Mouse (Mus musculus) limb, embryonic 14.5 days (tissue): ENCODE measurements at regions not wholly inside any gene's neighbourhood (a gene's known extent, or its start where the extent isn't known, plus 50 kb on each side); places are given as distances from the start of the nearest gene placed in this dataset.

ENCODE experiments used
- ATAC-seq: fragments of 200-750 bp; cut with Nextera tagmentation; 2 replicates; pipeline ENCODE4 v1.8.0; 2017; ENCODE audit warnings: low read depth, moderate number of reproducible peaks, moderate TSS enrichment; ENCODE audit not compliant: low FRiP score
- DNase-seq: peaks from one replicate; pipeline ENCODE4 v3.0.0-alpha.2; 2015; ENCODE audit warnings: low spot score
- H3K27ac ChIP-seq: fragments of 300-500 bp; sonication (generic); replicated peaks from 2 replicates; pipeline ENCODE4 v1.5.1; 2014; ENCODE audit warnings: low read depth, mild to moderate bottlenecking, low read length, moderate library complexity, mixed read lengths
- H3K27me3 ChIP-seq: fragments of 300-500 bp; sonication (generic); 2 replicates; pipeline ENCODE4 v1.6.1; 2014; ENCODE audit warnings: low read length, mixed read lengths; ENCODE audit not compliant: control insufficient read depth, insufficient read depth
- H3K36me3 ChIP-seq: fragments of 300-500 bp; sonication (generic); 2 replicates; pipeline ENCODE4 v1.6.1; 2014; ENCODE audit warnings: mild to moderate bottlenecking, low read length, moderate library complexity, mixed read lengths; ENCODE audit not compliant: control insufficient read depth, insufficient read depth
- H3K4me1 ChIP-seq: fragments of 300-500 bp; sonication (generic); 2 replicates; pipeline ENCODE4 v1.6.1; 2014; ENCODE audit warnings: antibody characterized with exemption, low read length, mixed read lengths; ENCODE audit not compliant: control insufficient read depth, insufficient read depth
- H3K4me2 ChIP-seq: fragments of 300-500 bp; sonication (generic); replicated peaks from 2 replicates; pipeline ENCODE4 v1.6.1; 2014; ENCODE audit warnings: low read depth, mild to moderate bottlenecking, low read length, moderate library complexity; ENCODE audit not compliant: severe bottlenecking
- H3K4me3 ChIP-seq: fragments of 300-500 bp; sonication (generic); replicated peaks from 2 replicates; pipeline ENCODE4 v1.5.1; 2014; ENCODE audit warnings: low read length
- H3K9ac ChIP-seq: fragments of 300-500 bp; sonication (generic); 2 replicates; pipeline ENCODE4 v1.6.1; 2014; ENCODE audit warnings: mild to moderate bottlenecking, low read depth, low read length, moderate library complexity; ENCODE audit not compliant: severe bottlenecking
- H3K9me3 ChIP-seq: fragments of 300-500 bp; sonication (generic); 2 replicates; pipeline ENCODE4 v1.6.1; 2016; ENCODE audit warnings: low read length; ENCODE audit not compliant: control insufficient read depth
- POLR2A ChIP-seq: fragments of 200-500 bp; IDR thresholded peaks from 2 replicates; pipeline ENCODE4 v1.8.0; 2012; ENCODE audit warnings: inconsistent platforms, mild to moderate bottlenecking, moderate library complexity, borderline replicate concordance; ENCODE audit not compliant: insufficient read depth, insufficient read length; ENCODE audit errors: extremely low read depth
- WGBS: fragments of 180-500 bp; shearing (Covaris S2); extraction: QIAGEN DNeasy Blood & Tissue Kit; methylation state at CpG from one replicate; pipeline ENCODE4 v1.1.7; 2014; 5-methylcytosine and 5-hydroxymethylcytosine counted together

DNA sequence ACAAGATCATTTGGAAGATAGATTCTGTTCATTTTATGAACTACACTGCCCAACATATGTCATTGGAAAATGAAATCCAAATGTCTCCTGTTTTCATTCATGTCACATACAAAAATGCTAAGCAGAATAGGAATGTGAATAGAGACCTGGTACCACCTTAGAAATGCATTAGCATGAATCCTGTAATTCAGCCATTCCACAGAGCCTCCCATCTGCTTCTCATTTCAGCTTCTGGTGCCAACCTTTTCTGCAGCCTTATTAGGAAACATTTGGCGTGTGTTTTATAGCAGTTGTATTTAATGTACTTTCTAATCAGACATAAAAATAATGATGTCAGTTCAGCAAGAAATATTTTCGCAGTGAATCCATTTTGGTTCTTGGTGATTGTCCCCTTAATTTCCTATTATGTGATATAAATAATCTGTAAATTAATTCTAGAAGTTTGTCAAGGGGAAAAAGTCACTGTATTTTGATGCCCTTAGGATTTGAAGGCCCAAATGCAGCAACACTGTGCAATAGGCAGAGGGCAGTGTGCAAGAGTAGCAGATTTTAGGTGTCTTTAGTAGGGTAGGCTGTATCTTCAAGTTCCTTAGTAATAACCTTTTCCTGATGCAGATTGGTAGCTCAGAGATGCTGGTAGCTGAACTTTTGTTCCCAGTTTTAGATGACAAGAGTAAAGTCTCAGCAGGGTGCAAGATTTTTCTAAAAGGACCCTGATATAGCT is 253.2 kb downstream of the Rad51ap2 start:
- H3K9ac ChIP-seq = no peak overlapping the region
- H3K27ac ChIP-seq = no peak overlapping the region
- no peaks in the 10 kb centered on the region for H3K27me3 ChIP-seq
- WGBS = 33% methylated on average over 2 of the region's 2 CpGs
- no peaks in the 10 kb centered on the region for H3K36me3 ChIP-seq
- ATAC-seq = no peak
- no peak overlapping the region for H3K4me2 ChIP-seq
- no peaks in the 10 kb centered on the region for H3K9me3 ChIP-seq
- no peak overlapping the region for H3K4me3 ChIP-seq
- no peak for TF ChIP-seq POLR2A
- peak; percentile 15 for DNase-seq
- no peaks in the 10 kb centered on the region for H3K4me1 ChIP-seq

DNA sequence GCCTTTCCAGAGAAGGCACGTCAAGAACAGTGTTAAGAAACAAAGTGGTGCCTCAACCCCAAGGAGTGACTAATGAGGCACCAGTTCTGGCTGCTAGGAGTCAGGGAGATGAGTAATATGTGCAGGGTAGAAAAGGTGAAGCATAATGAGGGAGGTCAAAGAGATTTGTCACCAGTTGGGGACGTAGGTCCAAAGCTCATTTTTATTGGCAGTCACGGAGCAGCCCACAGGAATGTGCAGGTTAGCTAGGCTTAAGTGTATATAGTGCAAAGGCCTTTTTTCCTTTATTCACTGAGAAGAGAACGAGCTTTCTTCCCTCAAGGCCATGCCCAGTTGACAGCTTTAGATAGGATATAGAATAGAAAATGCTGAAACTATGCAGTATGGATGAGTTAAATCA is 261.8 kb downstream of the Rad51ap2 start:
- Histone ChIP-seq H3K4me3 (no peak overlapping the region), H3K4me2 (no peak overlapping the region), H3K27ac (no peak overlapping the region), H3K4me1 (no peaks in the 10 kb centered on the region), H3K27me3 (no peaks in the 10 kb centered on the region), H3K9me3 (no peaks in the 10 kb centered on the region), H3K9ac (no peak overlapping the region), H3K36me3 (no peaks in the 10 kb centered on the region)
- 50% methylated on average over 4 of the region's 4 CpGs for WGBS
- no peak for ATAC-seq
- no peak for DNase-seq
- TF ChIP-seq POLR2A = no peak

DNA sequence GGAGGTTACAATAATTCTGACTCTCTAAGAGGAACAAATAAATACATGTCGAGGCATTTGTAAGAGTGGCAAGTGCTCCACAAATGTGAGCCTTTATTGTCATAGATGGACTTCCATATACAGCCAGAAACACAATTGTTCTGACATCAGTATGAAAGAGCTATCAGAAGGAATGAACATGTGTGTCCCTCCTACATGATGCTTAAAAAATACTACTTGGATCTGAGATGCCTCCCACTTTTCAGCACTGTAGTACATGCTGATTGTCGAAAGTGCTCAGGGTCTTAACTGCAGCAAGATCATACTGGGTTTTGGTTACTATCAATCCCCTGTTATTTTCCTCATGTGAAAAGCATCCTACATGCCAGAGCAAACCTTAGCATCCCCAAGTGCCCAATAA is 295.6 kb downstream of the Rad51ap2 start:
- Histone ChIP-seq H3K4me3 (no peak overlapping the region), H3K27ac (no peak overlapping the region), H3K4me1 (no peaks in the 10 kb centered on the region), H3K36me3 (no peaks in the 10 kb centered on the region), H3K9me3 (no peaks in the 10 kb centered on the region), H3K4me2 (no peak overlapping the region), H3K9ac (no peak overlapping the region), H3K27me3 (no peaks in the 10 kb centered on the region)
- DNase-seq (no peak), ATAC-seq (no peak)
- TF ChIP-seq POLR2A = no peak
- 80% methylated on average over 2 of the region's 2 CpGs for WGBS

DNA sequence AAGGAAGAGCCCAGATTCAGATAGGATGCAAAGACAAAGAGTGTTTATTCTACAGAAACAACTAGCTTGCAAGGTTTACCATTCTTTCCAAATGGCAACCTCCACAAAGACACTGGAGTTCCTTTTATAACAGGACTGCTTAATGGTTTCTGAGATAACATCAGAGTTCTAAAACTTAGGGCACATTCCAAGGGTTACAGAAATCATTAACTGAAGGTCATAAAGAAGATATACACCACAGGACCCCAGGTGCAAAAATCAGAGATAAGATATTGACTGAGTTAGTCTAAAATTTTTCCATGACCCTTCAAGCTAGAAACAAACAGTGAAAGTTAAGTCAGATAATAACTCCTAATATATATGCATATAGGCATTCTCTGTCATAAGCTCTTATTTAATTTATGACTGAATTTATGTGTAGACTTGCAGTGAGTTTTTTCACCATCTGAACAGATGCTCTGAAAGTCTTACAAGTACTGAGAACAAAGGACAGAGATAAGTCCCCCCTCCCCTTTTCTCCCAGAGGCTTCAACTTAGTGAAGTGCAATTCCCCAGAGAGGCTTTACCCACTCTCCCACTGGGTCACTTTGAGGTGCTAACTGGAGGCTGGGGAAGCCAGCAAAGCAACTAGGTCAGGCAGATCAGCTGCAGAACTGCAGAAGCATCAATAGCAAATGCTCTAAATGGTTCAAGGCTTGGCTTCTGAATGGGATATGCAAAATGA is 298.5 kb downstream of the Rad51ap2 start:
- Histone ChIP-seq H3K4me2 (no peak overlapping the region), H3K27me3 (no peaks in the 10 kb centered on the region), H3K4me3 (no peak overlapping the region), H3K4me1 (no peaks in the 10 kb centered on the region), H3K9ac (no peak overlapping the region), H3K9me3 (no peaks in the 10 kb centered on the region), H3K36me3 (no peaks in the 10 kb centered on the region), H3K27ac (no peak overlapping the region)
- DNase-seq = no peak
- no peak for TF ChIP-seq POLR2A
- ATAC-seq = no peak

DNA sequence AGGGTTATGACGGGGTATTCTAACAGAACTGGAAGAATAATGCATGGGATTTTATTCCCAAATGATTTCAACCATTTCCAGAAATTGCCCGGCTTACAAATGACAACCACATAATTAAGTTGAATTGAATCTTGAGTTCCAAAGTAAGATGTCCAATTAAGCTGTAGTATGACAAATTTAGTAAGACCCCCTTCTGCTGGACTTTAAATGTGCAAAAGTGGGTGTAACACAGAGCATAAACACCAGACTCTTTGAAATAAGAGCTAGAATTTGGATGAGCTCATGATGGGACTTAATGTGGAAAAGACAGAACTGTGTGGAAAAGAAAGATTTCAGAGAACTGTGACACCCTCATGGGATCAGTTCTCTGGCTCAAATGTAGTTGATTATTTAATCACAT is 346.4 kb downstream of the Rad51ap2 start:
- H3K4me3 ChIP-seq = no peak overlapping the region
- no peak for DNase-seq
- 77% methylated on average over 2 of the region's 2 CpGs for WGBS
- no peaks in the 10 kb centered on the region for H3K4me1 ChIP-seq
- no peak for TF ChIP-seq POLR2A
- no peak overlapping the region for H3K9ac ChIP-seq
- no peak overlapping the region for H3K27ac ChIP-seq
- no peaks in the 10 kb centered on the region for H3K27me3 ChIP-seq
- no peaks in the 10 kb centered on the region for H3K9me3 ChIP-seq
- no peak for ATAC-seq
- no peaks in the 10 kb centered on the region for H3K36me3 ChIP-seq
- no peak overlapping the region for H3K4me2 ChIP-seq
